Mouse (Mus musculus) spleen, adult 18-20 months (tissue): ENCODE results near the gene Nacc2.

Experiments
- DNase-seq, 2 experiments: peaks; one replicate each; pipeline ENCODE4 v3.0.0; 2022; ENCODE audit warnings: mixed read lengths in 2 of 2

Gene Nacc2

DNA sequence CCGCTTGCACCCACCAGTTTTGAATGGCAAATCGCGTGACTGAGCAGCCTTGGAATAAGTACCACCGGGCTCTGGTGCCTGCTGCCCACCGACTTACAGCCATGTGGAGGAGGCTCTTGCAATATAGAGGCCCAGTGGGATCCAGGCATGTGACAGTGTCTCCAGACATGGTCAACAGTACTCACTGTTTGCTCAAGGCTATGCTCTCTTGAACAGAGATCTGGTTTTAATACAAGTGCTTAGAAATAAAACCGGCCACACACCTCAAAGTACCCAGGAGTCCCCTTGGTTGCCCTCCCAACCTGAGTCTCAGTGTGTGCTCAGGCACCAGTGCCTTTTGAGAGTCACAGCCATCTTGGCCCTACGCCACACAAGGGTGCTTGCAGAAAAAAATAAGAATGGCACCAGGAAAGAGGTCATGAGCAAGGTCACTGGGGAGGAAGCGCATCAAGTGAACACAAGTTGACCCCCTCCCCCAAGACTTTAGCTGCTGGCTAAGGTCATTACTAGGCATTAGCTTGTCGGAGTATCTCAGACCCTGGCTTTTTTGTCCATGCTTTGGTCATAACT is at the start of gene Nacc2:
TSS of gene Nacc2 (minus strand) at position 142 of the 570 bp plus-strand sequence.
- no peak for DNase-seq

DNA sequence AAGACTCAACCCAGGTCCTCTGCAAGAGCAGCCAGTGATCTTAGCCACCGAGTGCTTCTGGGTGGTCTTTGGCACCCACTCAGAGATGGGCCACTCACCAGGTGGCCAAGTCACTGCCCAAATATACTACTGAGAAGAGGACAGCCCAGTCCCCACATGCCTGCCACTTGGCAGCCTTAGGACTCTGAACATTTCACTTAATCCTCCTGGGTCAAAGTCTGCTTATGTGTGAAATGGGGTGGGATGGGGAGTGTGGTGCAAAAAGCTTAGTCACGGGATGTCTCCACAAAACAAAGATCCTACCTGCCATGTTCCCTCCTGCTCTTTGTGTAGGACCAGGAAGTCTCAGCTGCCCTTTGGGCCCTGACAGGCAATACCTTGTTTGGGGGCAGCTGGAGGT is 49.1 kb upstream of the Nacc2 start:
- no peak for DNase-seq

DNA sequence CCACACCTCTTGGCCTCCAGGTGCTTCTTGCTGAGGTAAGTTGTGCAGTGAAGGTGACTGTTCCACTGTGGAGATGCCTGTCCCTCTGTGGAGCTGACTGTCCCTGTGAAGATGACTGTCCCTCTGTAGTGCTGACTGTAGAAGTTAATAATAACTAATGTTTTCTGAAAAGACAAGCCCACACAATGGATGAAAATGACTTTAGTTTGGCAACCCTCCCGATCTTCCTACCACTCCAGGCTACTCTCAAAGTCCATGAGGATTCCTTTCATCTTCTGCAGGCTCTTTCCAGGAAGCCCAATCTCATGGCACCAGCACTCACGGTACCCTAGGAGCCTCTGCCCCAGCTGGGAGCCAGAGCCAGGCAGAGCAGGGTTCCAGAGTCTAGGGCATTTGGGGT is 47.4 kb upstream of the Nacc2 start:
- no peak for DNase-seq

DNA sequence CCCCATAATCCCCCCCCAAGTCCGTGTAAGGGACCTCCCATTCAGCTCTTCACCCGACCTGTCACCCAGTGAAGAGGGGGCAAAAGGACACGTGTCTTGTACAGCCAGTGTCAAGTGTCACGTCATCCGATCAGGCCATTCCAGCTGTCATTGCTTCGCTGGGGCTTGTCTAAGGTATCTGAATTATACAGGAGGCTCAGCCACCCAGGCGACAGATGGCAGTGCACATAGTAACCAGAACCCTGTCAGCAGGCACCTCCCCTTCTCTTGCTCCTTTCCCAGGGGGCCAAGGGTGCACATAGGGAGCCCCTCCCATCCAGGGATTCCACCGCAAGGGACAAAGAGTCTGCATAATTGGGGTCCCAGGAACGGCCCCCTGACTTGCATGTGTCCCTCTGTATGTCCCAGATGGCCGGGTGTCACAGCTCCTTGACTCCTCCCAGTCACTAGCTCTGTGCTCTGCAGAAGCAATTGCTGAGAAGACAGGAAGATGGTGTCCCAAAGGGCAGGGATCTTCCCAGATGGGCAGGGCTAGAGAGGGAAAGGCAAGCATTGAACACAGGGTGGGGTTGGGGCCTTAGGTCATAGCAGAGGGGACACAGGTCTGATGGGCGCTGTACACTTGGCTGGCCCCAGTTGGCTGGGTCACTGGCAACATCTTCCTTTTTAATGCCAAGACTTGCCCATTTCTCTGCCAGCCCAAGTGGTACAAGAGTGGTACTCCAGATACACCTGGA is 46.0 kb upstream of the Nacc2 start:
- no peak for DNase-seq

DNA sequence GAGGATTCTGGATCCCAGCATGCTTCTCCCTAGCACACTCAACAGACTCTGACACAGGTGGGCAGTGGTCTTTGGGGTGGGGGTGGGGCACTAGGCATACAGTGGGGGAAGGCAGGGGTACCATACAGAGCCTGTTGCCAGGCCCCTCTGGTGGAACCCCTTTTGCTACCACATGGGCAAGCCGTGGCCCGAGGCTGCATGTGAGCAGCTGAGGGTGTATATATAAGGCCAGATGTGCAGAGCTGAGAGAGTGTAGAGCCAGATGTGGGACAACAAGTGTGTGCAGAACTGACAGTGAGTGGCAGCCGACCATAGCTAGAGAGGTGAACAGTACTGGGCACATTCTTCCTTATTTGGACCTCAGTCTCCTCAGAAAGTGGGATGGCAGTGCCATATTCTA is 43.9 kb upstream of the Nacc2 start:
- no peak for DNase-seq

DNA sequence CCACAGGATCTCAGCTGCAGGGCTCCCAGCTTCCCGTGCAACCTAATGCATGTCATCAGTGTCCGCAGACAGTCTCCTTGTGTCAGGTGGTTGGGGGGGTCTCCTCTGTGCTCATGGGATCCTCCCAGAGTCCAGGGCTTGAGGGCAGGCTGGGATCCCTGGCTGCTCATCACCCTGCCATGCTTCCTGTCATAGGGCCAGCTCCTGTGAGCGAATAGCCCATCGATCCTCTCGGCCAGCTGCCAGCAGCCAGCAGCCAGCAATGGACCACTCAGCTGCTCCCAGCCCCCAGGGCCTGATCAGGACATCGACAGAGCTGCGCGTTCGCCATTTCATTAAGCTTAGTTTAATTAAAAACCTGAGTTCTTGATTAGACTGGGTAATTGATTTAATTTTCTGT is 35.0 kb upstream of the Nacc2 start:
- DNase-seq = no peak

DNA sequence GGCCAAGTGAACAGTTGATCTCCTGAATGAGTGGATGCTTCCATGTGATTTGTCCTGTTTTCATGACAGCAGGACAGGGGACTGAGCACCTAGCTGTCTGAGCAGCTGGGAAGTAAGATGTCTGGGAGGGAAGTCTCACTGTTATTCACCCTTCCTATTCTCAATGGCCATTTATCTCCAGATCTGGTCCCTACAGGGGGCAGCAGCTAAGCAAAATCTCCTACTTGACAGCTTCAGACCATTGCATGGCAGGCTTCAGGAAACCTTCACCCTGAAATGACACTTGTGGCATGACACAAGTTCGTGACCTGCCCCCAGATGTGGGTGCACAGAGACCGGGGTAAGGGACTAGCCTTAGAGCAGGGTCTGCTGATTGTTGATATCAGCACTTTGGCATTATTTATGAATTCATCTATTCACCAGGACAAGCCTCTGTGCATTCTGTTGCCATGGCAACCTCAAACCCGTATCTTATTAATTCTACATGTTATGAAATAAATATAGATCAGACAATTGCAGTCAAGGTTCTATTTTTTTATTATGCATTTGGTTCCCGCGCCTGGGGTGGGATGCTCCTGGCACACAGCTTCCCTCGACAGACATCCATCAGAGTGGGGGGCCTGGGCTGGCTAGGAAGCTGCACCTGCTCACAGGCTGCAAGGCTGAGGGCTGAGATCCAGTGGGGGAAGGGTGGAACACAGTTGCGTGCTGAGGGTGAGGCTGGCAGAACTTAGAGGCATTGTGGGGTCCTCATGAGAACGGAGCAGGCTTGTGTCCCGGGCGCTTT is 33.4 kb upstream of the Nacc2 start:
- DNase-seq = no peak

DNA sequence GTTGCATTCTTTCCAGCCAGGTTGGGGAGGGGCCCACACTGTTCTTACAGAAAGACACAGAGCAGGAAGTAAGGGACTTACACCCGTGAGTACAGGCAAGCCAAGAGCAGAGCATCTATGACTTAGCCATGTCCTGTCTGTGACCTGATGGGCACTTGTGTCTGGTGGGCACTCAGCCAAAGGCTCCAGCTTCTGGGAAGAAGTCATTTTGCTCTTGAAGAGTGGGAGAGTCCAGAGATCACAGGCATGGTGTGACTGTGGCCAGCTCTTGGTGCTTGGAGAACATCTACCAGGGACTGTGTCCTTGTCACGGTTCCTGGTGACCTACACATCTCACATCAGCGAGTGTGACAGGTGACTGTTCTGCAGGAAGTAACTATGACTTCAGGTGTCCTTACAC is 32.7 kb upstream of the Nacc2 start:
- DNase-seq = no peak

DNA sequence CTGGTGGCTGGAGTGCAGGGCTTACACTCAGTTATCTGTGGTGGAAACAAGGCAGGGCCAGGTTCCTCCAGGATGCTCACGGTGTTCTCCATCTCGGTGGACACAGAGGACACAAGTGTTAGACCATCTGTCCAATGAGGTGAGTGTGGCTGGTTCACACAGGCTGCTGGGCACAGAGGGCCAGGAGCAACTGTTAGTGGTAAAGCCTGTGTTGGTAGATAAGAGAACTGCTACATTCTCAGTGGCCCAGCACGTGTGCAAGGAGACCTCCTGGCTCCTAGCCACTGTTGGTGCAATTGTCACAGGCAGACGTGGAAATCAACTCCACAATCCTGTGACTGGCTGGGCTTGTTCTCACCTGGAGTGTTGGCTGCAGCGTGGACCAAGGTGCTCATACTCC is 31.6 kb upstream of the Nacc2 start:
- no peak for DNase-seq

DNA sequence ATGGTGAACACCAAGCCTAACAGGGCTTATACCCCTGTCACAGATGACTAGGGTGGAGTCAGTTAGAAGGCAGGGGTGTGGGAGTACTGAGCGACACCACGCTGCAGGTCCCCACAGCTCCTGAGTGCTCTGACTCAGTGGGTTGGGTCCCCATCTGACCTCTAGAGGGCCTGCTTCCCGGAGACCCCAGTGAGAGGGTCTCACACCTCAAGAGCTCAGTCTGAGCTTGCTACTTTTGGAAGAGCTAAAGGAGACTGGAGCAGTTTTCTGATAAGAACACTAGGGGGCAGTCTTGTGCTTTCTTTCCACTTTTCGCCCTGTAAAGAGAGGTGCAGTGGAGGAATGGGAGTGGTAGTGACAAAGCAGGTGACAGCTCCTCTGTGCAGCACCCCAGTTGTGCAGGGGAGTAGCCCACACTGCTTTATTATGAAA is 30.9 kb upstream of the Nacc2 start:
- no peak for DNase-seq

DNA sequence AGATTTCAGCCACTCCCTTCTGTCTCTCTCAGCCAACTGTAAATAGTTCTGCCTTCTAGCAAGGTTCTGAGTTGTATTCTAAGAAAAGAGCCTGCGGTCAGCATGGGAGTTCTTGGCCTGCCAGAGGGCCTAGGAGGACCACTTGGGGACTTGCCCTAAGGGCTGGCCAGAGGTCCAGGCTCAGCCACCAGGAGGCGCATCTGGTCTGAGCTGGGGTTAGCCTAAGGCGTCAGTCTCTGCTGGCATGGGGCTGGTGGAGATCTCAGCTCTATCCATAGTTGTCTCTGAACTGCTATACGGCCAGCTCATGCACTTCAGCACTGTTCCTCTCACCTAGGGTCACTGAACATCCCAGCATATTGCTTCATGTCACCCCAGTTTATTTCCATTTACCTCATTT is 30.3 kb upstream of the Nacc2 start:
- peak in 1 of 2 experiments; percentile 33 for DNase-seq

DNA sequence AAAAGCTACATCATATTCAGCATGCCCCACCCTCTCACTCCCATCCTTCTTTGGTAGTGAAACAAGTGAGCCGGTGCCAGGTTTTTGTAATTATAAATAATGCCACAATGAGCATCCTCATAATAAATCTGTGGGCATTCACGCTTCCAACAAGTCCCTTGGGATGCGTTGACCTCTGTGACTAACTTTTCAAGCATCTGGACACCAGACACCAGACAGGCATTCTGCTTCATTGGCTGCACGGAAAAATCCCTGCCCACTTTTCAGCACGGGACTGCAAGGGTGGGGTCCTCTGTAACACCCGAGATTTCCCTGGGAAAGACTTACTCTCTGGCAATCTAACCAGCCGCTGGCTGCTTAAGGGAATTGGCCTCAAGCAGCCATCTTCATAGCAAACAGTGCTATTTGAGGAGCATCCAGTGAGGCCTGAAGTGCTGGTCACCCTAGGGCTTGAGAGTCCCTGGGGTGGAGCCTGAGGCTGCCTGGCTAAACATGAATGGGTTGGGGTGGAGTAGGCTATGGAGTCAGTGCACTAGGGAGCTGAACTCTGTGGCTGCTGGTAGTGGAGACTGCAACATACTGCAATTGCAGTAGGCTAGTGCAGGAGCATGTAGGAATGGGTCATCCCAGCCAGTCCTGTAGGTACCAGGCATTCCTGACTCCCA is 24.8 kb upstream of the Nacc2 start:
- DNase-seq = no peak

DNA sequence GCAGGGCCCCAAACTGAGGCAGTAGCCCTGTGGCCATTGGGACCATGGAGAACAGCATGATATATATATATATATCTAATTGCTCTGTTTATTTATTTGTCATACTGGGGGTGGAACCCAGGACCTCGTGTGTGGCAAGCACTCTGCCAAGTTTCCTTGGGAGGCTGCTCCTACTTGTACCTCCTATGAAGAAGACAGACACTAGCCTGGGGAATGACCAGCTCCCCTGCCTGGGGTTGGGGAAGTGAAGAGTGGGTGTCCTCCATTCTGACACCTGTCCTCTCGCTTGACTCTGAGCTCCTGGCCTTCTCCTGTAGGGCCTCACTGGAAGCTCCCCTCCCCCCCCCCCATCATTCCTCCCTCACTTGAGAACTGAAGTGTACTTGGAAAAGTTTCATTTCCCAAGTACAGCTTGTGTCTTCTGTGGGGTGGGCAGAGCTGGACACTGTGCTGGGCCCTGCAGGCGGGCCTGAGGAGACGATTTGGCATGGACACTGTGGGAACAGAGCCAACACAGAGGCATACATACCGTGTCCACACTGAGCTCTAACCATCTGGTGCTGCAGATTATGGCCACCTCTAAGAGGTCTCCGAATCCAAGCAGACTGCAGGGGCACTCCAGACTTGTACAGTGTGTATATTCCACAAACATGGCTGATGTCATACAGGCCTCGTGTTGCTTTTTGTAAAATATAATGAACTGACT is 23.5 kb upstream of the Nacc2 start:
- no peak for DNase-seq

DNA sequence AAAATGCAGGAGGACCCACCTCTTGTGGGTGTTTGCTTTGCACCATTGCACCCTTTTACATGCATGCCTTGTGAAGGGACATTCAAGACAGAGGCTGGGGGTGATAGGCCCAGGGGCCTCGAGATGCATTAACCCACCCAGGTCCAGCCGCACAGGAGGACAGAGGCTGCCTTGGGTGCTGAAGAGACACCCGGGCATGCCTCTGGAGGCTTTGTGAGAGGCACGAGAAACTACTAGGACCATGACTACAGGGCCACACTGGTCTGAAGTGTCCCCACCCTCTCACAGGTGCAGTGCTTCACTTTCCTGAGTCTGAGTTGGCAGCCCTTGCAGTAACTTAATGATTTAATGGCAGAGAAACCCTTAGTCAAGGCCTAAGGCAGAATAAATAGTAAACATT is 22.1 kb upstream of the Nacc2 start:
- no peak for DNase-seq

DNA sequence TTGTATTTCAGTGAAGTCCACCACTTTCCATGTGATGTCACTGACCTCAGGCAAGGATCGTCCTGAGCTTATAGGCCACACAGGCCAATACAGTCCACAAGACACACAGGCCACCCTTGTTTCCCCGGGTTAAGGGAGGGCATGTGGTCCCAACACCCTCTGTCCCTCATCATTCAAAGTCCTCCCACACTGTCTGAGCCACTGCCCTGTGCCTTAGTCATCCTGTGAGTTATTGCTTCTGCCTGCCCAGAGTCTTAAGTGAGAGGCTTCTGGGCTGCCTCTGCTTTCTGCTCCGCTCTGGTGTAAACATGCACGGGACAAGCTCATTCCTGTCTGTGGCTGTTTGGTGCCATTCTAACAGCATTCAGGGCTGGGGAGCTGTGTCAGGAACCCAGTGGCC is 21.3 kb upstream of the Nacc2 start:
- DNase-seq = no peak

DNA sequence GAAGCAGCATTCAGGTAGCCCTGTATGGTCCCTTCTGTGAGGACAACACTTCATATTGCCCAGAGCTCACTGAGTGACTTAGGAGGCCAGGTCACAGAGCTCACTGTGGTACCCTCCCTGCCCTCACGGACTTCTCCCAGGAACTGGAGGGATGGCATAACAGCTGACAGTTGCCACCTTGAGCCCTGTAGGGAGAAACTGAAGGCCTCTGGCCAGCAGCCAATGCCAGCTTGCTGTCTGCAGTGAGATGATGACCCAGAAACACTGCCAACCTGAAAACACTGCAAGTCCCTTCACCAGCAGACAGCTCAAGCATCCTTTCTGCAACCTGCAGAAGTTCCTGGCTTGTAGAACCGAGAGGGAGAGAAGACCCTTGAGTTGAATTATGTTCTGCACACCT is 20.5 kb upstream of the Nacc2 start:
- DNase-seq = no peak

DNA sequence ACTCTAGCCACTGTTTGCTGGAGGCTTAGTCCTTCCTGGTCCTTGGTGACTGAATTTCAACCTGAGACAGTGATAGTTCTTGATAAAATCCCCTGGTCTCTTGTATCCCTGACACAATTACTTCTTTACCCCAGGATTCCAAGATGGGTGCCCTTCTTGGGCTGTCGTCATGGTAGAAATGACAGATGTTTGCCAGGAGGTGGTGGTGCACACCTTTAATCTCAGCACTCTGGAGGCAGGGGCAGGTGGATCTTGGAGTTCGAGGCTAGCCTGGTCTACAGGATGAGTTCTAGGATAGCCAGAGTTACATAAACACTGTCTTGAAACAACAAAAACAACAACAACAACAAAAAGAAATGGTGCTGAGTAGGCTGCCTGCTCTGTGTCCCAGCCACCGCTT is 20.0 kb upstream of the Nacc2 start:
- no peak for DNase-seq

DNA sequence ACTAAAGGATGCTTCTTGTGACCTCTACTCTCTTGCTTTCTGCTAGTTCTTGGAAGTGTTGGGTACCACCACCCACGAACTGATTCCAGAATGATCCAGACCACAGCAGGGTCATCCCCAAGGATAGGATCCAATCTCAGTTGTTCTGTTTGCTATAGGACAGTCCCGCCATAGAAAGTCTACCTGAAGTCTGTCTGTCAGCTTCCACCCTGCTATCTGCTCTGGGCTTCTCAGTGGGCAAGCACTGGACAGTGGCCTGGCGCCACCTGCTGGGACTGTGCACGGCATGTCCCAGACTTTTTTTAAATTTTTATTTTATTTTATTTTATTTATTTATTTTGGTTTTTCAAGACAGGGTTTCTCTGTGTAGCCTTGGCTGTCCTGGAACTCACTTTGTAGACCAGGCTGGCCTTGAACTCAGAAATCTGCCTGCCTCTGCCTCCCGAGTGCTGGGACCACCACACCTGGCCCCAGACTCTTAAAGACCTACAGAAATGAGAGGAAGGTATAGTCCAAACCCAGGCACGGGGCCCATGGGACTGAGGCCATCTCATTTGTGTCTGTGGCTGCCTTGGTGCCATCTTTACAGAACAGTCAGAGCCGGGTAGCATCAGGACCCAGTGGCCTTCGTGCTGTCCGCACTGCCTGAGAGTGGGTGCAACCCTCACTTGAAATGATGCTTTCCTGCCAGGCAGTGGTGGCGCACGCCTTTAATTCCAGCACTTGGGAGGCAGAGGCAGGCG is 19.0 kb upstream of the Nacc2 start:
- peak; percentile 22 to 66 for DNase-seq

DNA sequence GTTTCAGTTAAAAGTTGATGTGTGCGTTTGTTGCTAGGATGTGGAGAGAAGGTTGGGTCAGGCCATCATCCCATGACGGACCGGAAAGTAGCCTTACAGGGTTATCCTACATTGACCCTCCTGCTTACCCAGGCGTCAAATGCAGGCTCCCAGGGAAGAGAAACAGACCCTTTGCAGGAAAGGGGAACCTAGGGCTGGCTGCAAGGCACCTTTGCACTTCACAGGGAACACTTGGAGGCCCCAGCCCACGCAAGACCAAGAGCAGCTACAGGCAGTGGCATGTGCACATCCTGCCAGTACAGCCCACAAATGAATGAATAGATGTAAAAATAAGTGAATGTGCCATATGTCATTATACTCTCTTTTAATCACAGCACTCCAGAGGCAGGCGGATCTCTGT is 17.9 kb upstream of the Nacc2 start:
- no peak for DNase-seq

DNA sequence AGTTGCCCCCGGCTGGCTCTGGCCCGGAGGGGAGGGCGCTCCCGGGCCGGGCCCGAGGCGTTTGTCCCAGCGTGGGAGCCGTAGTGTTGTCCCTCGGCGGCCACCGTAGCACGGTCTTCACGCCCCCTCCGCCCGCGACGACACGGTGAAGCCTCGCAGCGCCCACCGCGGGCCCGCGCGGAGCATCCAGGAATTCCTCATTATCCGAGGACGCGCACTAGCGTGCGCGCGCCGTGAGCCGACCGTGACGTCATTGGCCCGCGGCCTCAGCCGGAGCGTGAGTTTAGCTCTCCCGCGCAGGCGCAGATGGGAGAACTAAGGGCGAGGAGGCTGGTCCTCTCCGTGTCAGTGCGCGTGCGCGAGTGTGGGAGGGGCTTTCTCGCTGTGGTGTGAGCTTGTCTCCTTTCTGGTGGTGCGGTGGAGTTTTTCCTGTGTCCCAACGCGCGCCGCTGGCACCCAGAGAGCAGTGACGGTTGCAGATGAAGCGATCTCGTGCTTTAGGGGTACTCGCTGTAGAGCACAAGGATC is 17.3 kb upstream of the Nacc2 start:
- DNase-seq = peak; percentile 98 to 99

DNA sequence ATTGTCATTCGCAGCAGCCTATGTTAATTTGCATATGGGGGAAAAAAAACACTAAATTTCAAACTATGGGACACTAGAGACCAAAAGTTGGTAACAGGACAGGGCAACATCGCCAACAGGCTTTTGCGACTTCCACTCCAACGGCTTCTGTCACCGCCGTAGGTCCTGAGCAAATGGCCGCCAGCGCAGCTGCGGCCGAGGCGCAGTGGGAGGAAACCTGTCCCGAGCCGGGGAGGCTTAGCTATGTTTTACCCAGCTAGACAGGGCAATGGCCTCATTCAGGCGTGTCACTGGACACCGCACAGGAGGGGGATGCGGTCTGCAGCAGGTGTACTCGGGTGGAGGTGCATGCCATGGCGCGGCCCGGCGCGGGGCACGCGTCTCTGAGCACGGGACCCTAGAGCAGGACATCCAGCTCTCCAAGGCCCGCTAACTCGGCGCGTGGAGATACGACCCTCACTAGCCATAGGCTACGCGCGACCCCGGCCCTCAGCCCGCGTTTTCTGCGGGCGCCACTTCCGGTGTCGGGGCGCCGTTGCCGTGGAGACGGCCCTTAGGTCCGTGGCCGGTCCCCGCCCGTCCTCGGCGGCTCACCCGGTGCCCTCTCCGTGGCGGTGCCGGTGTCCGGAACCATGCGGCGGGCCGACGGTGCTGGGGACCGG is 16.7 kb upstream of the Nacc2 start:
- DNase-seq = no peak
